Mouse (Mus musculus): Measurements from ENCODE around the gene Etv4. TPM values are rescaled to one million over a fixed set of nuclear protein-coding genes. Genes with fewer than 3 reads are reported as not detected.

Etv4 gene
- total RNA-seq, 2 experiments from 2014 or later = 10.1 to 10.7 TPM

DNA sequence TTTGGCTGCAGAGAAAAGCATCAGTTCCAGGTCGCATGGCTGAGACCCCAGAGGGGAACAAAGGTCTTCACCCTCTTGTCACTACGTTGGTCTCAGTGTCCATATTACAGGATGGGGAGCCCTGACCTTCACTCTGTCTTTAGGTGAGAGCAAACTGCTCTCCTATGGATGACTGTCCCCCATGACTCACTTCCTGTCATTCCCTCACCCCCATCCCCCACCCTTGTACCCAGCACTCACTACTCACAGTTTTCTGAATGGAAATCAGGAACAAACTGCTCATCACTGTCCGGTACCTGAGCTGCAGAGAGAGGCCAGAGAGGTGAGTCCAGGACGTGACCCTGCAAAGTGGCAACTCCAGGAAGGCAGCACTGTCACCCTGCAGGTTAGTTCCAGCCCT lies 8.3 kb downstream of the Etv4 start:
- no peak for TF ChIP-seq CTCF (conservative IDR thresholded peaks at IDR 0.05)
- Histone ChIP-seq H3K4me3 (no peak overlapping the region), H3K27ac (no peak overlapping the region)
- DNase-seq (ENCODE audit: low spot score in 2 of 2) = no peak

DNA sequence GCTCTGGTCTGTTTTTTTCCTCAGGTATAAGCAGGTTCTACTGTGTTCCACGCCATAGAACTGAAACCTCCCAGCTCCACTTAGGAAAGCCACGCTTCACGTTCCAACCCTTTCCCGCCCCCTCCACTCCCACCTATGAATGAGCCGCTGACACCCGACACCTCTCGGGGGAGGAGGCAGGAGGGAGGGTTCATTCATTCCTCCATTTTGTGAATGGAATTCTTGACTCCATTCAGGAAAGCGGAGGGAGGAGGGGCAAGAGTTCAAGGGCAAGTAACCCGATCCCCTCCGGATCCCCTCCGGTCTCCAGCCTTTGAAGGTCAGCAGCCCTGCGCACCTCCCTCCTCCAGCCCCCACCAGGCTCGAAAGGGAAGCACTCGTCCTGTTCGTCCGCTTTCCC lies 12.7 kb downstream of the Etv4 start:
- H3K4me3 ChIP-seq = peak overlapping the region; percentile 18; the same call in 1 of the 2 replicates
- DNase-seq (ENCODE audit: low spot score in 2 of 2) = no peak
- TF ChIP-seq CTCF (conservative IDR thresholded peaks at IDR 0.05) = no peak
- no peak overlapping the region for H3K27ac ChIP-seq

DNA sequence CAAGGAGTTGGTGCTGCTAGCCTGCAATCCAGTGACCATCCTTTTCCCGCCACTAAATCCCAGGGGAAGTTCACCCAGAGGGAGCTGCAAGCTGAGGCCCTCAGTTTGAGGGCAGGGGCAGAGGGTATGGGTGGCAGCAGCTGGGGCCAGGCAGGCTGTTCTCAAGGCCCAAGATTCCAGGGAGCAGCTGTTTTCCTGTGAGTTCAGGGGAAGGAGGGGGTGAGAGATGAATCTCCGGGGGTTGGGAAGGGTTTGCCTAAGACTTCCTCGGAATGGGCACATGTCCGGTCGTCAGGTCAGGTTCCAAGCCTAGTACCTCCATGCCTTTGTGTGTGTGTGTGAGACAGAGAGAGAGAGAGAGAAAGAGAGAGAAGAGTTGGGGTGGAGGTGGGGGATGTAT lies 13.1 kb downstream of the Etv4 start:
- no peak for TF ChIP-seq CTCF (conservative IDR thresholded peaks at IDR 0.05)
- H3K4me3 ChIP-seq = no peak overlapping the region; the same call in 1 of the 2 replicates
- no peak overlapping the region for H3K27ac ChIP-seq
- DNase-seq (ENCODE audit: low spot score in 2 of 2) = no peak

DNA sequence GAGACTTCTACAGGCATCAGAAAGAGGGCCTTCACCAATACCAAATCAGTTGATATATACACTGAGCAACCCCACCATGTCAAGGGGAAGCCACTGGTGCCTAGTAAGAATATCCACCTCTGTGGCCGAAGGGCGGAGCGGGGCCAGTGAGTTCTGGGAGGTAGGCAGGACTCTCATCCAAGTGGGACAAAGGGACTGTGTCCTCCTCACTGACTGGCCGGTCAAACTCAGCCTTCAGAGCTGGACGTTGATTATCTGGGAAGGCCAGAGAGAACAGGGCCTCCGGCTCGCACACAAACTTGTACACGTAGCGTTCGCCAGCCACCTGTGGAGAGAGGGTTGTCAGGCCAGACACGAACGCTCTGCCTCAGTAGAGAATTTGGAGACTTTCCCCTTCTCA lies 14.9 kb downstream of the Etv4 start:
- no peak for DNase-seq (ENCODE audit: low spot score in 2 of 2)
- TF ChIP-seq CTCF (conservative IDR thresholded peaks at IDR 0.05) = no peak
- Histone ChIP-seq H3K4me3 (no peak overlapping the region), H3K27ac (no peak overlapping the region)

DNA sequence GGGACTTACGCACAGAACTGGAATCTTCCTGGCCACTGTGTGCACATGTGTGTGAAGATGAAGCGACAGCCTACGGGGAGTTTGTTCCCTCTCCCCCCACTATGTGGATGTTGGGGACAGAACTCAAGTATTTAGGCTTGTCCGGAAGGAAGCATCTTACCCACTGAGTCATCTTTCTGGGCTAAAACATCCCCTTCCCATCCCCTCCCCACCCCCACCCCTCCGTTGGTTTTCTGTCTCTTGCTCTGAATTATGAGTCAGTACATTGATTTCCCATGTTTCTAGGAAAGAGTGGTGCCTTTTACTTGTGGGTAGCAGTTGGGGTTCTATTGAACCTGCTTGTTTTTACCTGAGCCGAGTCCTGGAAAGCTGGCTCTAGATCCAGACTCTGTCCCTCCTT lies 16.4 kb downstream of the Etv4 start:
- DNase-seq (ENCODE audit: low spot score in 2 of 2) = no peak
- TF ChIP-seq CTCF (conservative IDR thresholded peaks at IDR 0.05) = no peak
- H3K4me3 ChIP-seq = no peak overlapping the region
- H3K27ac ChIP-seq = no peak overlapping the region

DNA sequence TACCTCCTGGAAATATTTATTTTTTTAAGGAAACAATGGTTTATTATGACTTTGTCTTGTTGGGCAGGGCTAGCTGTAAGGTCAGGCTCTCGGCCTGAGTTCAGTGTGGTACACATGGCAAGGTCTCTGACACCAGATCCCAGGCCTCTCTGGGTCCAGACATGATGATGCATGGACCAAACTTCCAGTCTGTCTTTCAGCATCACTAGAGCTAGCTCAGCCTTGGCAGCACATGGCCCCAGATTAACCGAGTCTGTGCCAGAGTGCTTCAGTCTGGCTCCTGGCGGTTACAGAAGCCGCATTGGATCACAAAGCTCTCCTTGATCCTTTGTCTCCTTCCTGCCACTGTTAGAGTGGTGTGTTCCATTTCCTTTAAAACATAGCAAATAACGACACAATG lies 17.8 kb downstream of the Etv4 start:
- TF ChIP-seq CTCF (conservative IDR thresholded peaks at IDR 0.05) = no peak
- DNase-seq (ENCODE audit: low spot score in 2 of 2) = no peak
- Histone ChIP-seq H3K27ac (no peak overlapping the region), H3K4me3 (no peak overlapping the region)

DNA sequence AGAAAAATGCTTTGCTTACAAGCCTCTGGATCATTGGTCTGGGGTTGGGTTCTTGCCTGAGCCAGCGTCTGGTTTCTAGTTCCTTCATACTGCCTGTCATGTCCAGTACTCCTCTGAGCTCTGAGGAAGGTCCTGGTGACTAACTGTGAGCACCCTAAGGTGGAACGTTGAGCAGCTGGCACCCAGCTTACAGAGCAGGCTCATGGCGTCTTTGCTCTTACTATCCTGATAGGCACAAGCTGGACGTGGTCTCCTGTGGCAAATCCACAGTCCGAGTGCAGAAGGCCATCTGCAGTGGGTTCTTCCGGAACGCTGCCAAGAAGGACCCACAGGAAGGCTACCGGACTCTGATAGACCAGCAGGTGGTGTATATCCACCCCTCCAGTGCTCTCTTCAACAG lies 20.6 kb downstream of the Etv4 start:
- no peak for DNase-seq (ENCODE audit: low spot score in 2 of 2)
- Histone ChIP-seq H3K4me3 (no peak overlapping the region), H3K27ac (no peak overlapping the region)
- TF ChIP-seq CTCF (conservative IDR thresholded peaks at IDR 0.05) = no peak

DNA sequence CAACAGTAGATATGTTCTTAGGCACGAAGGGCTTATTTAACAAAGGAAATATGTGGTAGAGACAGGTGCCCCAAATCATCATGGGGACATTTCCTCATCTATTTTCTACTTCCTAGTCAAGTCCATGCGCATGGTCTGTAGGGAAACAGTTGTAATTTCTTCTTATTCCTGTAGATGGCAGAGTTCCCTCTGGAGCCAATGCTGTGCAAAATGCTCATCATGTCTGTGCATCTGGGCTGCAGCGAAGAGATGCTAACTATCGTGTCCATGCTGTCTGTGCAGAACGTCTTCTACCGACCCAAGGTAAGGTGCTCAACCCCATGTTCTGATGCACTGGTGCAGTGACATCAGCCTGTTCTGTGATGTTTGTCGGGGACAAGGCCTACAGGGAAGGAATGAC lies 21.4 kb downstream of the Etv4 start:
- Histone ChIP-seq H3K4me3 (no peak overlapping the region), H3K27ac (no peak overlapping the region)
- peak; percentile 95 for TF ChIP-seq CTCF (conservative IDR thresholded peaks at IDR 0.05)
- DNase-seq (ENCODE audit: low spot score in 2 of 2) = peak; percentile 47 to 67

DNA sequence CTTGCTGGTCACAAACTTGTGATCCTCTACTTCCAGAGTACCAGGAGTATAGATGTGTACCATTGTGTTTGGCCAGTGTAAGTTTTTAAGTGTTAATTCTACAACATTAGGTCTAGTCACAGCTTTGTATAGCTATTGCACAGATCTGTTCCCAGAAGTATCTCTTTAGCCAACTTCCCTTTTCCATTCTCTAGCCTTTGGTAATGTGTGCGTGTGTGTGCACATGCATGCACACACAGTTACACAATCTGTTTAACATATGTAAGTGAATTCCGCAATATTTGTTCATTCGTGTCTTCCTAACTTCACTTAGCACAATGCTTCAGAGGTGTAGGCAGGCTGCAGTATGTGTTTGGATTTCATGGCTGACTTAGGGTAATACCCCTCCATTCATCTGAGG lies 25.6 kb downstream of the Etv4 start:
- no peak overlapping the region for H3K4me3 ChIP-seq
- no peak for DNase-seq (ENCODE audit: low spot score in 2 of 2)
- no peak for TF ChIP-seq CTCF (conservative IDR thresholded peaks at IDR 0.05)

DNA sequence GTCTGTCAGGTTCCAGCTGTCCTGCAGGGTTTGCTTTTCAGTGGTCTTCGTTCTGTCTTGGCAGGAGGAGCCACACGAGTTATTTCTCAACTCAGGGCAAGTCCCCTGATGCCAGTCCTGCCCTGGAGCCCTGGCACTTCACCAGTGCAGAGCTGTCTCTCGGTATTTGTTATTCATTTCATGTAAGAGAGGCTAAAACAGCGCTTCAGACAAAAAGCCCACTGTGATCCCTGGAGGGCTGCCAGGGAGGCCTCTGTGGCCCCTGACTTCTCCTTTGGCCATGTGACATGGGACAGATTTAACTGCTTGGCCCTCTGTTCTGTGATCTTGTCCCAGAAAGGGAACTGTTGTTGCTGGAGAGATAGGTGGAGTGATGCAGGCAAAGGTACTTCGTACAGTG lies 26.7 kb downstream of the Etv4 start:
- DNase-seq (ENCODE audit: low spot score in 2 of 2) = peak; percentile 23 to 42
- no peak for TF ChIP-seq CTCF (conservative IDR thresholded peaks at IDR 0.05)
- H3K27ac ChIP-seq = peak overlapping the region; percentile 29; the same call in 1 of the 2 replicates
- H3K4me3 ChIP-seq = no peak overlapping the region

More for the DNA sequence above, 25.6 kb downstream of the Etv4 start:
- H3K27ac ChIP-seq = no peak overlapping the region

DNA sequence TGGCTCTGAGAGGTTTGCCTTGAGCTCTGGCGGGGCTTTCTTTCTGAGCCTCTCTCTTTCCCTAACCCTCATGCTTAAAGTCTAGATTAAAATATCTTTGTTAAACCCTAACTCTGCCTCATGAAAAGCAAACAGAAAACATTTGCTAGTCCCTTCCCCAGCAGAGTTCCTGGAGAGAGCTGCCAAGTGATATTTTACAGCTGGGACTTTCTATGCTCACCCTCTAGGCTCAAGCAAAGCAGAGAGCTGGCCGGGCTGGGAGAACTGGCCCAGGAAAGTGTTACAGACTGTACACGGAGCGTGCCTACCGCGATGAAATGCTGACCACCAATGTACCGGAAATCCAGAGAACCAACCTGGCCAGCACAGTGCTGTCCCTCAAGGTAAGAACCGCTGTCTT lies 27.8 kb downstream of the Etv4 start:
- Histone ChIP-seq H3K4me3 (no peak overlapping the region), H3K27ac (peak overlapping the region; percentile 21)
- no peak for TF ChIP-seq CTCF (conservative IDR thresholded peaks at IDR 0.05)
- DNase-seq (ENCODE audit: low spot score in 2 of 2) = no peak

DNA sequence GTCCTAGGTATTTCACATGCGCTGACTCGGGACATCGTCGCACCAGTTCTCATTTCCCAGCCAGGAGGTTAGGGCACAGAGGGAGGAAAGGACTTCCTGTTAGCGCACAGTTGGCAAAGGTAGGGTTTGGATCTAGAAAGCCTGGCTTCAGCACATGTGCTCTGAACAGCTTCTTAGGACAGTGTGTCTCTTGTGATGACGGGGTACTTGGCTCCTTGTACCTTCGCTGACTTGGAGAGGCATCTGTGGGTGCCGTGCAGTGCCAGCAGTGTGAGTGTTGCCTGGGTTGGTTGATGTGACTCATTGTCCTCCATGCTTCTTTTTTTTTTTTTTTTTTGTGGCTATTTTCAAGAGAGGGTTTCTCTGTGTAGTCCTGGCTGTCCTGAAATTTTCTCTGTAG lies 28.6 kb downstream of the Etv4 start:
- H3K27ac ChIP-seq = peak overlapping the region; percentile 21; the same call in 1 of the 2 replicates
- DNase-seq (ENCODE audit: low spot score in 2 of 2) = peak in 1 of 2 experiments; percentile 31
- TF ChIP-seq CTCF (conservative IDR thresholded peaks at IDR 0.05) = no peak

DNA sequence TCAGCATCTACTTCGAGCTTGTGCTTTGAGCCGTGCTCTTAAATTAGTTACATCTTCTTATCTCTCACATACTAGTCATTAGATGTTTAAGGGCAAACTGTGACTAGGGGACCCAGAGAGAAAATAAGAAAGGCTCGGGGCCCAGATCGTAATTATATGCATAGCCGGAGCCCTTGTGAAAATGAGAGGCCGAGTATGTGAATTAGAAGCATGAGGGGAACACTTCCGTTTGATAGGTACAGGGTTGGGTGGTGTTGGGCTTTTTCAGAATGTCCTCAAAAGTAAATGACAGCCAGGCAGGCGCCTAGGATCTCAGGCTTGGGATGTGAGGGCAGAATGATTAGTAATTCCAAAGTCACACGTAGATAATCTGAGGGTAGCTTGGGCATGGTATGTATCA lies 51.6 kb downstream of the Etv4 start:
- DNase-seq (ENCODE audit: low spot score in 2 of 2) = no peak
- H3K4me3 ChIP-seq = peak overlapping the region; percentile 88
- no peak for TF ChIP-seq CTCF (conservative IDR thresholded peaks at IDR 0.05)
- H3K27ac ChIP-seq = no peak overlapping the region

More for the DNA sequence above, 28.6 kb downstream of the Etv4 start:
- H3K4me3 ChIP-seq = no peak overlapping the region

DNA sequence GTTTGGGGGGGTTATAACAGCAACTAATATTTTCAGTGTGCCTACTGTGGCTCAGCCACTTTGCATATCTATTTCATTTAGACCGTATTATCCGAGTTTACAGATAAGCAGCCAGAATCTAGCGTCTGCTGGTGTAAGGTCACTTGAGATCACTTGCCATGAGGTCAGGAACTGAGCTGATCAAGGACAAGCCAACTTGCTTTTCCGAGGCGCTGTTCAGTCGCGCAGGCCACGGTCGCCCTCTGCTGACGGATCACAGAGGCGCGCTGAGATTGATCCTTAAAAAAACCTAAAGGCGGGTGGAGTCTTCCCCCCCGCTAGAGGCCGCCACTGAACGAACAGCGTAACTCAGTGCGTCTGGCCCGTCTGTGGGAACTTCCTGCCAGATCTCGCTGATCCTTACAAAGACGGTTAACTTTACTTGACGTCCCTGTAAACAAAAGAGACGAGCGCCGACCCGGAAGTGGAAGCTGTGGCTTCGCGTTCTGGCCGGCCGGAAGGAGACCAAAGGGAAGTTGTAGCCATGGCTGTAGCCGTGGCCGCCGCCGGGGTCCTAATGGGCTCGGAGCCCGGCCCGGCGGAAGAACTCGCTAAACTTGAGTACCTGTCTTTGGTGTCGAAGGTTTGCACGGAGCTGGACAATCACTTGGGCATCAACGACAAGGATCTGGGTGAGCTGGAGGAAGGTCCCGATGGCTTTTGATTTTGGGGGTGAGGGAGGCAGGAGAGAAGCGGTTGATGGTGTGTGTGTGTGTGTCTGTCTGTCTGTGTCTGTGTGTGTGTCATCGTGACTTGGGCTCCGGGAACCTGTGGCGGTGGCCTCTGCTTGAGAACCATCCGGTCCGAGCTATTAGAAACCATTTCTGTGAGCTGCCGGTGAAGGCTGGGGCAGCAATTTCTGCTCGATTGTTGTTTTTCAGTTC lies 52.4 kb downstream of the Etv4 start, which contains the start of gene Dhx8:
TSS of gene Dhx8 (plus strand) at position 402 of the 923 bp plus-strand sequence.
- peak within 1 kb of the TSS; percentile 86 for H3K27ac ChIP-seq

More for the DNA sequence above, 52.4 kb downstream of the Etv4 start, which contains the start of gene Dhx8:
- peak; percentile 99 for TF ChIP-seq CTCF (conservative IDR thresholded peaks at IDR 0.05)
- H3K4me3 ChIP-seq = peak within 1 kb of the TSS; percentile 88
- peak; percentile 98 to 99 for DNase-seq (ENCODE audit: low spot score in 2 of 2)

Measured in layer of hippocampus, adult 2 months (tissue).